Mouse (Mus musculus) frontal cortex, postnatal 25 days (tissue): ENCODE measurements around the gene St6gal1.

Source experiments
- DNase-seq, 2 experiments: peaks; one replicate each; pipeline ENCODE4 v3.0.0; 2022; ENCODE audit warnings: low spot score in 2 of 2

Gene St6gal1

GRCm38 (mm10) chr16:23333875-23334551 lies 109.5 kb downstream of the St6gal1 start:
- no peak for DNase-seq

GRCm38 (mm10) chr16:23337317-23337716 lies 112.8 kb downstream of the St6gal1 start:
- no peak for DNase-seq

- DNase-seq: no peak
These were observed 116.7 kb downstream of the St6gal1 start for GRCm38 (mm10) chr16:23341254-23341653.

GRCm38 (mm10) chr16:23350802-23351201 lies 126.3 kb downstream of the St6gal1 start:
- no peak for DNase-seq

- DNase-seq: no peak
These were observed 136.5 kb downstream of the St6gal1 start for GRCm38 (mm10) chr16:23361031-23361430.

- no peak for DNase-seq
These were observed 137.0 kb downstream of the St6gal1 start for GRCm38 (mm10) chr16:23361434-23361970.

- no peak for DNase-seq
These were observed 139.9 kb downstream of the St6gal1 start for GRCm38 (mm10) chr16:23364328-23364990.

- DNase-seq: no peak
These were observed 144.6 kb downstream of the St6gal1 start for GRCm38 (mm10) chr16:23369124-23369523.

GRCm38 (mm10) chr16:23370724-23371123 lies 146.2 kb downstream of the St6gal1 start:
- no peak for DNase-seq

GRCm38 (mm10) chr16:23372340-23372739 lies 147.8 kb downstream of the St6gal1 start:
- no peak for DNase-seq

GRCm38 (mm10) chr16:23374068-23374467 lies 149.5 kb downstream of the St6gal1 start:
- DNase-seq: no peak

GRCm38 (mm10) chr16:23374938-23375337 lies 150.4 kb downstream of the St6gal1 start:
- DNase-seq: no peak

GRCm38 (mm10) chr16:23376189-23376588 lies 151.6 kb downstream of the St6gal1 start:
- DNase-seq: no peak

- DNase-seq: no peak
These were observed 155.1 kb downstream of the St6gal1 start for GRCm38 (mm10) chr16:23379536-23380230.

GRCm38 (mm10) chr16:23384304-23384703 lies 159.8 kb downstream of the St6gal1 start:
- DNase-seq: no peak

- DNase-seq: no peak
These were observed 173.4 kb downstream of the St6gal1 start for GRCm38 (mm10) chr16:23397931-23398330.

- no peak for DNase-seq
These were observed 176.9 kb downstream of the St6gal1 start for GRCm38 (mm10) chr16:23401463-23401862.

- DNase-seq: no peak
These were observed 177.4 kb downstream of the St6gal1 start for GRCm38 (mm10) chr16:23401959-23402358.

- DNase-seq: peak; percentile 72 to 74
These were observed 178.6 kb downstream of the St6gal1 start for GRCm38 (mm10) chr16:23403008-23403755.
